Mouse (Mus musculus) NIH3T3 (cell line): ENCODE data around the gene Dlx1.

Experiments
- DNase-seq: peaks from one replicate; pipeline ENCODE4 v3.0.0-alpha.2; 2012; ENCODE audit warnings: low read depth

Dlx1 gene

DNA sequence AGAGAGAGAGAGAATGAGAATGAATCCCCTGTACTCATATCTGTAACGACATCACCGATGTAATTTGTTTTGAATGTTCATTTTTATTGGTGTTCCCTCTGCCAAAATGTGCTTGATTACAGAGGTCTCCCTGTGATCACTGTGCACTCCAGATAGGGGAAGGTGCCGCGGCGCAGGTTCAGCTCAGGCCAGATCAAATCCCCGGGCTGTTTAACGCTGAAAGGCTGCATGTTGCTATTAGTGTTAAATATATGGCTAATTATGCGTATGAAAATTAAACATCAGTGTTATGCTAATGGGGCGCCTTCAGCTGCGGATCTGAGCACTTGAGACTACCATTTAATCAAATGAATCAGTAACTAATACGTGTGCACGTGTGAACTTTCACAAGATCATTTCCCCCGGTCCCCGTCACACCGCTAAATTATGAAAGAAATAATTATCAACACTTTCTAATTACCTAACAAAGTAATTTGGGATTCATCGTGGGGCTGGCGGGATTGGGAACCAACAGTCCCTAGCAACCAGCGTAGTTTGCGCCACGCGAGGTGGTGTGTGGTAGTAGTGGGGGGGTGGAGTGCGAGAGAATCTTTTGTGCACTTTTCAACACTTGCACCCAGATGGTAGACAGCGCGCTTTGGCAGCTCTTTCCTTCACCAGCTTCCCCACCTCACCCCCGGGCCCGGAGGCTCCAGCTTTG is at the start of gene Dlx1:
TSS of gene Dlx1 (plus strand) at position 100 of the 700 bp plus-strand sequence.
- DNase-seq = no peak

DNA sequence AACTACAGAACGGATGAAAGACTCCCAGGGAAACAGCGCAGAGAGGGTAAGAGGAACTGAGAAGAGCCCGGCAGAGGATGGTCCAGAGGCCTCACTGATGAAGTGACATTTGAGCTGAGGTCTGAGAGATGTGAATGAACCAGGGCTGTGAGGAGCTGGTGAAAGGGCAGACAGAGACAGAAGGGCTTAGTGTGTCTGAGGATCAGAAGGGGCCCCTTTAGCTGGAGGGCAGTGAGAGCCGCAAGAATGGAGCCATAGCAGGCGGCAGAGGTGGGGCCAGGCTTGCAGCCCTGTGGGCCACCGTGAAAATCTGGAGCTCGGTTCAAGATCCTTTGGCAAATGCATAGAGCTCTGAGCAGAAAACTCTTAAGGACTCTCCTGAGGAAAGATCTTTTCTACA is 48.0 kb upstream of the Dlx1 start:
- no peak for DNase-seq

DNA sequence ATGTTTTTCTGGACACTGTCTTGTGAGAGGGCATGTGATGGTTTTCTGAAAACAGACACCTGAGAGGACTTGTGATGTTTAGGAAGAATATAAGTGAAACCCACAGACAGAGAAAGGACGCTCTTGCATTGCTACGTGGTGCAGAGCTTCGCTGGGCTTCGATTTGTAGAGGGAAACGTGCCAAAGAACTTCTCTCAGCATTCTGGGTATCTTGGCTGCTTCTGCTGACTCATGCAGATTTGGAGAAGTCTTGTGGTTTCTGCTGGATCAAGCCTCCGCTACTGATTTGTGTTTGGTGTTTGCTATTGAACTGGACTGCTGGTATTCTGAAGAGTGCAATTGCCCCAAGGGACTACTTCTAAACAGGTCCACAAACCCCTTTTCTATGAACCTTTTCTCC is 46.1 kb upstream of the Dlx1 start:
- DNase-seq = peak; percentile 70

DNA sequence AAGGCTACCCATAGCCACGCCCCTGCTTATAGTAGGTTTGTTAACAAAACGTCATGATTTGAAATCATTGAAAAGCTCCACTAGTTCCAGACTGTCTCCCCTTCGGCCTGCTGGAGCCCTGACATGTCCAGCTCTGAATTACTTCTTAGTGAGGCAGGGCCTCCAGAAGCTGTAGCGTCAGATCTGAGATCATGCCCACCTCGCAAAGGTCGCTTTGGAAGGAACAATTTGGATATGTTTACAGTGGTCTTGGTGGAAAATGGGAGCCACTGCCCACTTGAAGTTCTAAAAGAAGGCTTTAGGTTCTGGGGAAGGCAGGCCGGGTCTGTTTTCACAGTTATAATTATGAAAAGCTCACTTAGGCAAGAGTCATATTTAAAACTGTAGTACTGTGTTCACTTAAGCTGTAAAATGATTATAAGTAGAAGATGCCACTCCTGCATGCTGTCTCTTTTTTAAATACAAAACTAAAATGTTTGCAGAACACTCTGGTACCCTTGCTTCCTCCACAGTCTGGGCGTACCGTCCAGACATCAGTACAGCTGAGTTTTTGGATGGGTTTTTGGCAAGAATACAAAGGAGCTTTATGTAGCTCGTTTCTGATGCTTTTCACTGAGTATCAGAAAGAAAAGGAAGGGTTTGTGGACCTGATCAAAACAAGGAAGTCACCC is 44.7 kb upstream of the Dlx1 start:
- no peak for DNase-seq

DNA sequence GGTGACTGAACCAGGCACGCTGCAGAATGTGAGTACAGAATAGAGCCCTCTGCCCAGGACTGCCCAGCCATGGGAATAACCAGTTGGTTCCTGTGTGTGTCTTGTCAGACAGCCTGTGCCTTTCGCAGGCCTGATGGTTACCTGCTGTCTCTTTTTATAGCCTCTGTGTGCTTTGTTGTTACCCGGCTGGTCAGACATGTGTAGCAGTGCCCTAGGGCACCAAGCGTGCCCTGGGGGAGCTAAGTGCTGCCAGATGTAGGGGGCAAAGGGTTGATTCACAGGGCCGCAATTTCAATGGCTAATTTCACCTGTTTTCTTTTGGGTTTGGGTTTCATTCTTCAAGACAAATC is 44.2 kb upstream of the Dlx1 start:
- DNase-seq = no peak

DNA sequence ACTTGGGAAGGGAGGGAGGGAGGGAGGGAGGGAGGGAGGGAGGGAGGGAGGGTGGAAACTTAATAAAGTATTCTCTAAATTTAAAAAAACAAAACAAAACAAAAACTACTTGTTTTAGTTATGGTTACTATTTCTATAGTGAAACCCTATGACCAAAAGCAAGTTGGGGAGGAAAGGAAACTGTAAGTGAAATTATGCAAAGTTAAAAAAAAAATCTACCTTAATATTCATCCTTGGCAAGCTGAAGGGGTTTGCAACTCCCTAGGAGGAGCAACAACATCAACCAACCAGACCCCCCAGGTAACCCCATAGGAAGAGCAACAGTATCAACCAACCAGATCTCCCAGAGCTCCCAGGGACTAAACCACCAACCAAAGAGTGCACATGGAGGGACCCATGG is 36.6 kb upstream of the Dlx1 start:
- DNase-seq = no peak

DNA sequence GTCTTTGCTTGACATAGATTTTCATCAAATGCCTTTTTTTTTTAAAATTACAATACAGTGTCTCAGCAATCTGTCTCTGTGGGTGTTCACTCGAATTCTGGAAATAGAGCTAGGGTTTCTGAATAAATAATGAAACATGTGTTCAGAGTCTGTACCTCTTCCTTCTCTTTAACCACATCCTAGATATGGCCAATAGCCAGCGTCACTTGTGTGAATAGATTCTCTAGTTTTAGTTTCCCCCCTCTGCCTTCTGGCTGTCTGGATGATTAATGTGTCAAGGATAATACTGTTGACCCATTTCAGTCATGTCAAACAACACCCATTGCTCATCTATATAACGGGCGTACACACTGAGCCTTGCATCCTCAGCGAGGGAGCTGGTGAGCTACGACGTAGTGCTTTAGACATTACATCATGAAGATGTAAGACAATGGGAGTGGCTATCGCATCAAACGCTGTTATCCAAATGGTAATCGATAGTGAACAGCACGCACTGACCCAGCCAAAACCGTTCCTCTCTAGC is 34.7 kb upstream of the Dlx1 start:
- no peak for DNase-seq

DNA sequence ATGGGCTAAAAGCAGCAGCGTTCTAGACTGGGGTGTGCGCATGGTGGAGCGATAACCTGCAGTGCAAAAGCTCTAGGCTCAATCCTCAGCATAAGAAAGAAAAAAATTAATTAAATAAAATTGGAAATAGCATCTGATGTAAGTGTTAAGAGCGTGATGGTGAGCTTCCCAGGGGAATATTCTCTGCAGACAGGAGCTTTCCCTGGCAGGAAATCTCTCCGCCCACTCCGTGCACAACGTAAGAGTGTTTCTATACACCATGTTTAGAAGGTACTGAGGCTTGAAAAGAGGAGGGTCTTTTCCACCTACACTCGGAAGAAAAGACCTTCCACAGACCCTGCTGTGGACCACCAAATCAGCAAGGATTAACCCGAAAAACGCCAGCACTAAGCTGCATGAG is 33.4 kb upstream of the Dlx1 start:
- DNase-seq = no peak

DNA sequence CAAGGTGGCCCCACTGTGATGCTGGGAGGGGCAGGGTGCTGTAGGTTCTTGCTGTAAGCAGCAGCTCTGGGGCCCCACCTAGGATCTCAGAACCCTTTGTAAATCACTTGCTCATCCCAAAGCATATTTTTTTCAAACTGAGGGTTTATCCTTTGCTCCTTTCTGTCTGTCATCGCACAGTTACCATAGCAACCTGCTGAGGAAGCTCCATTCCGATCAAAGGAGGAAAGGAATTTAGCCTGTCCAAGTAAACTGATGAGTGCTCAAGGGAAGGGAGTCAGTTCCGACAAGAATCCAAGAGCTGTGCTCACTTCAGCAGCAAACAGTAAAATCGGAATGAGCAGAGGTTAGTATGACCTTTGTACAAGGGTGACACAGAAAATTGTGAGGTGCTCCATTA is 32.9 kb upstream of the Dlx1 start:
- no peak for DNase-seq

DNA sequence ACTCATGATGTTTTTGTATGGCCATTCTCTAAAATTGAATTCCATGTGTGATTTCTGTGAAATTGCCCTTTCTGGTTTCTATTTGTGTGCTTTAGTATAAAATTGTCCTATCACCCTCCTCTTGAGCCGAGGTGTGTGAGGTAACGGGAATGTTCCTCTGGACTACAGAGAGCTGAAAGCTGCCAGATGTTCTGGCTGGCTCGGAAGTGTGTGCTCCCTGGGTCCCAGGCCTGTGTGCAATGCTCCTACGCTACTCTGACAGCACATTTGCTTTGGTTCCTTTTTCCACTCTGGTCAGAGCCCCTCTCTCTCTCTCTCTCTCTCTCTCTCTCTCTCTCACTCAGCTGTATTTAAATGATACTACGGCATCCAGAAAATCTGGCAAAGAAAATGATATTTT is 30.7 kb upstream of the Dlx1 start:
- no peak for DNase-seq

DNA sequence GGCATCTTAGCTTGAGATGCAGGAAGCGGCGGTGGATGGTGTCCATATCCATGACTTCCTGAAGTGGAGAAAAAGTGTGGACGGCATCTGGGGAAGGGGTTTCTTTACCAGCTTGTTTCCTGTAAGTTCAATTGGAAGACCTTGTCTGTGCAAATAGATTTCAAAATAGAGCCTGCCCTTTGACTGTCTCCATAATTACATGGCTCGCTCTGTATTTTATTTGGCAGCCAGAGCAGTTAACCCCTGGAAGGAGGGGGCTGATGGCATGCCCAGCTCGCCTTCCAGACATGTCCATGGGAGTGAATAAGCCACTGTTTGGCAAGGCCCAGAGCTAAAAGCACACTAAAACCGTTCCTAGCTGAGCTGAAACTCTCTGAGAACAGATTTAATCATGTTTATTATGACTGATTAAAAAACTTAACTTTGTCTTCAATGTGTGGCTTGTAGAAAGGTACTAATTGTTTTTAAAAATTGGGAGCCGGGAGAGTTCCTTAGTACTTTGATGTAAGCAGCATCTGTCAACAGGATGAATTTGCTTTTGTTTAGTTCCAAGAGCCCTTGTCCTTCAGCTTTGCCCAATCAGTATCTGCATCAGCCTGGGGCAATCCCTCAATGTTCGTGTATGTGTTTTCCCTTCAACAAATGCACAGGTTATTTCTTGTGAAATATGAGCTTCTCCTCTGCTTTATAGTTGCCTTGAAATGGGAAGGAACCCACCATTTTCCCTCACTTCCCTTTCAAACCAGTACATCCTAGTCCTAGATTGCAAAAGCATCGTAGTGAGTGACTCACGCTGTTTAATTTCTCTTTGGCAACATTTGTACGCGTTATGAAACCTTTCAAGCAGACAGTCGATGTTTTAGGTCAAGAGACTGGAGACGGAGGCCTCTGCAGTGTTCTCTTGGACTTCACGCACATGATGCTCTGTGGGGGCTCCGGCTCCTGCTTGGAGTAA is 28.4 kb upstream of the Dlx1 start:
- DNase-seq = peak; percentile 91

DNA sequence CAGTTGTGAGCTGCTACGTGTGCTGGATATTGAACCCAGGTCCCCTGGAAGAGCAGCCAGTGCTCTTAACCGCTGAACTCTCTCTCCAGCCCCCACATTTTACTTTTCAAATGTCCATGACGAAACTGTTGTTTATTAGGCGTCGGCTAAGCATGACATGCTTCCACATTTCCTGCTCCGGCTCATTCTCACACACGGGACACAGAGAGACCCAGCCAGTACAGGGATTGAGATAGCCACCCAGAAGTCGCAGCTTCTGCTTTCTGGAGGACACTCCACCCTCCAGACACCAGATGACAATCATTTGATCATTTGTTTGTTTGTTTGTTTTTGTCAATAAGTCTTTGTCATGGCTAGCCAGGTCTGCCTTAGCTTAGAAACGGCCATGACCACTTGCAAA is 23.1 kb upstream of the Dlx1 start:
- DNase-seq = no peak

DNA sequence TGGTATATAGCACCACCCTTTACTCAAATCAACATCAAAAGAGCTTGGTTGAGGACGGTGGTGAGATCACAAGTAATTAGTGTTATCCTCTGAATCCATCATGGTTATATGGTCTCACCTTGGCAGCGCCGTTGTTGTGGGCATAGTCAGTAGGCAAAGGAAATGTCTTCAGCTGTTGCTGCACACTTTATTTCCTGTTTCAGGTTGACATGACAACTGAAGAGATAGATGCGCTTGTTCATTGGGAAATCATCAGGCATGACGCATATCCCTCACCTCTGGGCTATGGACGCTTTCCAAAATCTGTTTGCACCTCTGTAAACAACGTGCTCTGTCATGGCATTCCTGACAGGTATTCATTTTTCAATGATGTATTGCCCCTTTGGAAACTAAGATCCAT is 16.7 kb upstream of the Dlx1 start:
- no peak for DNase-seq

DNA sequence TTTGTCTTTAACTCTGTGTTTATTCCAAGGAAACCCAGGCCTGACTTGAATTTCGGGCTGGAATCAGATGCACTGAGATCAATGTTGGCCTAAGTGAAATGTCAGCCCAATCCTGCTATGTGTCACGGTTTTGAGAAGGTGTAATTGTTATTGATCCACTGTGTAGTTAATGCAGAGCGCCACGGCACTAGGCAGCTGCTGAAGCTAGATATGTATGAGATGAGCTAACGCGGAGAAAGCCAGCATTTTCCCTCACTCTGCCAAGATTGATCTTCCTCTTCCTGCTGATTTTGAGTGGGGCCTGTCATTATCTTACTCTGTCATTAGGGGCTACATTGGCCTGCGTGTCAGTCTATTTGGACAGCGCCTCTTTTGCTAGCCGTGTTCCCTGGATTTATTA is 15.6 kb upstream of the Dlx1 start:
- DNase-seq = no peak

DNA sequence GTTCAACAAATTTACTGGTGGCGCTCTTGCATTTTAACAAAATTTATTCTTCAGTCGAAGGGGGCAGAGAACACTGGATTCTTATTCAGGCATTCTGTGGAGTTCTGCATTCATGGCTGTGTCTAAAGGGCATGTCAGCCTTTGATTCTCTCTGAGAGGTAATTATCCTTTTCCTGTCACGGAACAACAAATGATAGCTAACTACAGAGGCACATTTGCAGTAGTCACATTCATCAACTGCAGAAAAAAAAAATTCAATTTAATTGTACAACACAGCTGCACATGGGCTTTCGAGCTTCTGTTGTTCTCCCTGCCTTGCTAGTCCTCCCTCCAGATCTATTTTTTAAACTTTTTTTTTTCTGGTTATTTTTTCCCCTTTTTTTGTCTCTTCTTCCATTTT is 10.9 kb upstream of the Dlx1 start:
- DNase-seq = no peak

DNA sequence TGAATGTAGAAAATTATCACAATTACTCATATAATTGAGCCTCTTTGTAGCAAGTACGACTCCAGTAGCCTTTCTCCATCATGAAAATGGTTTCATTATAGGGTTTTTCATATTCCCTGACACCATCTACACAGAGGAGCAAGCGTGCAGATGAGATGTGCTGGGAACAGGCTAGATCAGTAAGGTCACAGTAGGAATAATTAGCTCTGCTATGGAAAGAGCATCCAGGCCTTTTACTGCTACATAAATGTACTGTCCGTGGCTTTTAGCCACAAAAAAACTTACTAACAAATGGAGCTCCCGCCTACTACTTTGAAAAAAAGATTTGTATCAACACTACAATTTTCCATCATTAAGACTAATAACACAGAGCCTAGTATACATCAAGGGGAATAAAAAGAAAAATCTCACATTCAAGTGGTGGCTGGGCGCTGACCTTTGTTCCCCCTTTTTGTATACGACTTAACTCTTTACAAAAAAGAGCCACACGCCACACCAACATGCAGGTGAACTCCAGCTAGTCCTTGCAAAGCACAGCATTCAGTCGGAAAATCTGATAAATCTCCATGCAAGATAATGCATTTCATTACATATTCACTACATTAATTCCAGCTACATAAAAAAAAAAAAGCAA is 10.3 kb upstream of the Dlx1 start:
- DNase-seq = no peak

DNA sequence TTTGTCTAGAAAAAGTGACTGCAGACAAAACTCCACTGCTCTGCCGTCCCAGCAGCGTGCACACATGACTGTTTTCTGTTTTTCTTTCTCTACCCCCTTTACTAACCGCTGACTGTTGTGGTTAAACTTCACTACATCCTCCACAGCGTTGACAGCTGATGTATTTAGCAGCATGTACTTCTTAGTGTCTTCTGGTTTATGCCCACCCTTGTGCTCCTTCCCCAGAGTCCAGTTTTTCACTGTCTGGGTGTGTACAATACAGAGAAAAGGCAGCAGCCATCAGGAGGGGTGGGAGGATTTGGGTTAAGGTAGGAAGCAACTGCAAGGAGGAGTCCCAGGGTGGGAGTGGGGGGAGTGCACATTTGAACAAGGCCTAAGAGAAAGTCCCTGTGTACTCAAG is 5.0 kb upstream of the Dlx1 start:
- no peak for DNase-seq

DNA sequence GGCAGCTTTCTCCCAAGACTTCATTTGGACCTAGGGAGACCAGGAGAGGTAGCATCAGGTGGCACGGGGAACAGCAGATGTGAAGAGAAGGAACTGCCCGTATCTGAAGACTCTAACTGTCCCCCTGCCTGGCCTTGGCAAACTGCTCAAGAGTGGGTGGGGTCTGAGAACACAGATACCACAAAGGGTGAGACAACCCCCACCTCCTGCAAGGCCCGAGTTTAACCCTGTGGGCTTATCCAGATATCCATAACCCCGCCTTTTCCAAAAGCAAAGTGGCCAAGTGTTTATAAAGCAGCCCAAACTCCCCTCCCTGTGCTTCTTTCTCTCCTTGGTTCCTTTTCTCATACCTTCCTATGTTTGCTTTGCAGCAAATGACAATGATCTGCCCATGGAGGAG is 4.5 kb upstream of the Dlx1 start:
- DNase-seq = no peak

DNA sequence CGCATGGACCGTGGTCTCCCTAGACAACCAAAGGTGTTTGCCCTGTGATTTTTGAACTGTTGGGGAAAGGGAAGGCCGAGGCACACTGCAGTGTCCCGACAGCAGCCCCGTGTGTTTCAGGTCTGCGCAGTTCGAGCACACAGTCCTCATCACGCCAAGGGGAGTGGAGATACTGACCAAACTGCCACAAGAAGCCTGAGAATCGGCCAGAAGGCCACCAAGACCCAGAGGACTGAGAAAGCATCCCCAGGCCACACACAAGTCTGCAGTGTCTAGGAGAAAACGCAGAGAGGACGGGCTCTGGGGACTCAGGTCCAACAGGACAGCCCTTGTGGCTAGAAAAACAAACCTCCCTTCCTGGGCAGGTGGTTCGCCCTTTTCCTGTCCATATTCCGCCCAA is 3.1 kb upstream of the Dlx1 start:
- no peak for DNase-seq

DNA sequence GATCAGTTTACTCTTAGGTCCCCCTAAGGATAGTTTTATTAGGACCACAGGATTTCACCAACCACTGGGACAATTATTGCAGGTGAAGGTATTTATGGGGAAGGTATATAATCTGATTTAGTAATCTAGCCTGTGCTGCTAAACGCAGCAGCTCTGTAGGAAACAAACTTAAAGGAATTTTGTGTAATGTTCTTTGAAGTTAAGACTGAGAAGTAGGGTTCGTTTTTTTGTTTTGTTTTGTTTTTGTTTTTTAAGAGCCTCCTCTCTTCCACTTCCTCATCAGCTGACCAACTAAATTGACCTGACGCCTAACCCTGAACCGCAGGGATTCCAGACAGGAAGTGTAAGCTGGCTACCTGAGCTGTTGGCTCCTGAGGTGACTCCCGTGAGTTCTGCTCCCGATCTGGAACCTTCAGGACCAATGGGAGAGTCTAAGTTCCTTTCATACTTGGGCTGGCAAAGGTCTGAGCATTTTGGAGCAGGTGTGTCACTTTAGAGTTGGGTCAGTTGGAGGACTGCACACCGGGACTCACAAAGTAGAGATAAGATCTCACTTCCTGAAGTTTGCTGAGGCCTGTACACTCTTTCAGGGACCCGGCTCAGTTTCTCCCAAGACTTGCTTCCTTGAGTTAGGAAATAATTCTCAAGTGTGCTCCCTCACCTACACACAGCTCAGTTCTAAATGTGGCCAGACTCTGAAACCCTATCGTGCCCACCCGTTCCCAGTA is 1.2 kb upstream of the Dlx1 start:
- DNase-seq = no peak

DNA sequence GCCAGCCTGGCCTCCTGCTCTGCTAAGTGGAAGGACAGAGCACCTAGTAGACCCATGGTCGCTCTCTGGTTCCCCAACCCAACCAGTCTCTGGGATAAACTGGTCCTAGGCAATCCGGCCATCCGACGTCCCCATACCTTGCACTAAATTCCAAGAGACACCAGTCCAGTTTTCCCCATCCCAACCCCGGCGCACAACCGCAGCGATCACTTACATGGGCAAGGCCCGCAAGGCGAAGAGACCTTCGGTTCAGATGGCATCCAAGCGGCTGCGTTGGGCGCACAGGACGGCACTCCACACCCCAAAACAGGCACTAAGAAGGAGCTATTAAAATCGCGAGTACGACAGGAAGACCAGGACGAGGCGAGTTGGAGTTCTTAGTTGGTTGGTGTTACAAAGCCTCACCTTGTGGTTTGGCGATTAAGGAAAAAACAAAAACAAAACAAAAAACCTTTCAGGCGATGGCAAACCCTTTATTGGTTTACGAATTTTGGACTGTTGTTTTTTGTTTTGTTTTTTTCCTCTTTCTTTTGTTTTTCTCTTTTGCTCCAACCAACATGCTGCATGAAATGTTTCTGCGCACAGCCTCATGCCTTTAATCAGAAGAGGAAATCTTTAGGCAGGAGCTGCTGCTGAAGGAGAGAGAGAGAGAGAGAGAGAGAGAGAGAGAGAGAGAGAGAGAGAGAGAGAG is 445 bp upstream of the Dlx1 start:
- no peak for DNase-seq
